9 mouse cellular contexts compared by ENCODE assay signal in genomic region chr9:101404441-101405081, GRCm38 (mm10).
DNase-seq lines count a peak whose midpoint lies in the region; ATAC-seq and TF ChIP-seq lines count a peak whose summit lies in the region.
"Had no signal": no experiment of that assay in that cellular context is flagged by ENCODE, and none has a peak within 500 bp of the region (broad histone marks: within the 10 kb centered on the region; RNA-seq: fewer than 3 reads in every experiment).

No protein-coding gene starts in this region.

- H3K4me1 ChIP-seq in hindbrain, embryonic 12.5 days, result peaks cover 22% of the 10 kb centered on the region
- H3K4me1 ChIP-seq in hindbrain, embryonic 11.5 days (replicated peaks; ENCODE audit: control insufficient read depth, insufficient read depth, low read length), result 0 out of 2 replicates have a peak, but pooled peaks cover 2% of the 10 kb centered on the region
- H3K4me1 ChIP-seq in forebrain, embryonic 11.5 days (replicated peaks; ENCODE audit: control insufficient read depth, insufficient read depth, low read length), result peaks cover 5% of the 10 kb centered on the region; the same call in 1 of the 2 replicates
- H3K4me1 ChIP-seq in midbrain, postnatal 0 days (ENCODE audit: insufficient read depth, low read length), result peaks cover 24% of the 10 kb centered on the region

- no peak overlapping the region for H3K9ac ChIP-seq in hindbrain, embryonic 12.5 days
- no peak overlapping the region for H3K9ac ChIP-seq in hindbrain, embryonic 11.5 days (ENCODE audit: low read depth, low read length)
- H3K9ac ChIP-seq in forebrain, embryonic 11.5 days (ENCODE audit: low read length), result no peak overlapping the region
- no peak overlapping the region for H3K9ac ChIP-seq in midbrain, postnatal 0 days (replicated peaks; ENCODE audit: low read length, poor library complexity, severe bottlenecking)
- H3K9ac ChIP-seq: neural tube, embryonic 12.5 days had no signal

- H3K27ac ChIP-seq in hindbrain, embryonic 12.5 days, result 0 out of 2 replicates have a peak overlapping the region, but pooled peaks have one; percentile 40
- H3K27ac ChIP-seq in hindbrain, embryonic 11.5 days (ENCODE audit: low read depth, low read length), result no peak overlapping the region
- no peak overlapping the region for H3K27ac ChIP-seq in forebrain, embryonic 11.5 days (ENCODE audit: low read depth, low read length)
- peak overlapping the region; percentile 1; the same call in 1 of the 2 replicates for H3K27ac ChIP-seq in midbrain, postnatal 0 days (ENCODE audit: low read depth, low read length)
- H3K27ac ChIP-seq: neural tube, embryonic 12.5 days had no signal

- ATAC-seq in hindbrain, embryonic 12.5 days (ENCODE audit: low FRiP score), result peak; percentile 46; the same call in 1 of the 2 replicates
- no peak for ATAC-seq in hindbrain, embryonic 11.5 days (ENCODE audit: low FRiP score)
- ATAC-seq in forebrain, embryonic 11.5 days (replicated peaks; ENCODE audit: low FRiP score), result peak; percentile 56; the same call in 1 of the 2 replicates
- ATAC-seq in midbrain, postnatal 0 days (ENCODE audit: low FRiP score), result peak; percentile 73
- no peak for ATAC-seq in CD4-positive, CD25-positive, alpha-beta regulatory T cell, adult 4 months

- TF ChIP-seq CTCF in midbrain, postnatal 0 days (IDR thresholded peaks at IDR 0.05), result no peak

- WGBS in hindbrain, embryonic 12.5 days, result 41% methylated on average over 13 of the region's 13 CpGs
- WGBS in hindbrain, embryonic 11.5 days, result 62% methylated on average over 13 of the region's 13 CpGs
- WGBS in forebrain, embryonic 11.5 days, result 63% methylated on average over 13 of the region's 13 CpGs
- WGBS in midbrain, postnatal 0 days, result 18% methylated on average over 13 of the region's 13 CpGs

- no peaks in the 10 kb centered on the region for H3K27me3 ChIP-seq in hindbrain, embryonic 12.5 days
- no peaks in the 10 kb centered on the region for H3K27me3 ChIP-seq in hindbrain, embryonic 11.5 days (ENCODE audit: control insufficient read depth, insufficient read depth, low read length)
- no peaks in the 10 kb centered on the region for H3K27me3 ChIP-seq in forebrain, embryonic 11.5 days (ENCODE audit: control insufficient read depth, insufficient read depth, low read length)
- H3K27me3 ChIP-seq in midbrain, postnatal 0 days (ENCODE audit: insufficient read depth, low read length), result no peaks in the 10 kb centered on the region
- H3K27me3 ChIP-seq: neural tube, embryonic 12.5 days had no signal

- H3K4me3 ChIP-seq in hindbrain, embryonic 12.5 days, result no peak overlapping the region
- H3K4me3 ChIP-seq in hindbrain, embryonic 11.5 days (ENCODE audit: low read depth, low read length), result no peak overlapping the region
- no peak overlapping the region for H3K4me3 ChIP-seq in forebrain, embryonic 11.5 days (ENCODE audit: low read depth, low read length)
- H3K4me3 ChIP-seq in midbrain, postnatal 0 days (ENCODE audit: low read depth, low read length), result no peak overlapping the region
- H3K4me3 ChIP-seq: neural tube, embryonic 12.5 days had no signal

- no peaks in the 10 kb centered on the region for H3K36me3 ChIP-seq in hindbrain, embryonic 12.5 days
- no peaks in the 10 kb centered on the region for H3K36me3 ChIP-seq in hindbrain, embryonic 11.5 days (ENCODE audit: control insufficient read depth, insufficient read depth, low read length)
- no peaks in the 10 kb centered on the region for H3K36me3 ChIP-seq in forebrain, embryonic 11.5 days (ENCODE audit: control insufficient read depth, insufficient read depth, low read length)
- no peaks in the 10 kb centered on the region for H3K36me3 ChIP-seq in midbrain, postnatal 0 days (ENCODE audit: insufficient read depth, low read length)
- H3K36me3 ChIP-seq: neural tube, embryonic 12.5 days had no signal

- DNase-seq in hindbrain, embryonic 11.5 days (ENCODE audit: low spot score), result no peak
- peak; percentile 11 for DNase-seq in adrenal gland, postnatal 25 days
- no peak for DNase-seq in forebrain, embryonic 11.5 days (ENCODE audit: low spot score)
- DNase-seq in midbrain, postnatal 0 days (ENCODE audit: low spot score), result peak; percentile 68
- DNase-seq in urinary bladder, adult 2 months (ENCODE audit: low spot score), result no peak
- DNase-seq in thymus, postnatal 10 days (ENCODE audit: low spot score in 2 of 2), result no peak

- no peak overlapping the region for H3K4me2 ChIP-seq in hindbrain, embryonic 12.5 days (replicated peaks)
- H3K4me2 ChIP-seq in hindbrain, embryonic 11.5 days (replicated peaks; ENCODE audit: low read depth, low read length), result no peak overlapping the region
- no peak overlapping the region for H3K4me2 ChIP-seq in forebrain, embryonic 11.5 days (ENCODE audit: low read depth, low read length, severe bottlenecking)
- no peak overlapping the region for H3K4me2 ChIP-seq in midbrain, postnatal 0 days (ENCODE audit: low read depth, low read length, poor library complexity, severe bottlenecking)
- H3K4me2 ChIP-seq: neural tube, embryonic 12.5 days had no signal

- no peaks in the 10 kb centered on the region for H3K9me3 ChIP-seq in hindbrain, embryonic 12.5 days (replicated peaks)
- no peaks in the 10 kb centered on the region for H3K9me3 ChIP-seq in hindbrain, embryonic 11.5 days (ENCODE audit: control insufficient read depth, low read length)
- no peaks in the 10 kb centered on the region for H3K9me3 ChIP-seq in forebrain, embryonic 11.5 days (ENCODE audit: control insufficient read depth, low read length)
- no peaks in the 10 kb centered on the region for H3K9me3 ChIP-seq in midbrain, postnatal 0 days (ENCODE audit: low read length)
- H3K9me3 ChIP-seq: neural tube, embryonic 12.5 days had no signal

Comparison
In these comparisons a context has a peak if more than half of its experiments do, and no peak if none do; other contexts are left out.
1. ATAC-seq: peak in hindbrain, embryonic 12.5 days (single experiment), forebrain, embryonic 11.5 days (single experiment) and midbrain, postnatal 0 days (single experiment); none in hindbrain, embryonic 11.5 days (single experiment) and CD4-positive, CD25-positive, alpha-beta regulatory T cell, adult 4 months (single experiment).
2. H3K27ac ChIP-seq: peak in hindbrain, embryonic 12.5 days (single experiment) and midbrain, postnatal 0 days (single experiment); none in hindbrain, embryonic 11.5 days (single experiment) and forebrain, embryonic 11.5 days (single experiment).
3. DNase-seq: peak in adrenal gland, postnatal 25 days (single experiment) and midbrain, postnatal 0 days (single experiment); none in hindbrain, embryonic 11.5 days (single experiment), forebrain, embryonic 11.5 days (single experiment), urinary bladder, adult 2 months (single experiment) and thymus, postnatal 10 days (0 of 2).